Mouse (Mus musculus) C2C12 (cell line): Measurements from ENCODE around the gene Xkr7.

Experiments
- CEBPB ChIP-seq: IDR thresholded peaks from one replicate; pipeline ENCODE4 v1.6.1; 2011; ENCODE audit warnings: low read depth, mild to moderate bottlenecking, control low read depth, moderate library complexity
- CTCF ChIP-seq: IDR thresholded peaks from one replicate; pipeline ENCODE4 v1.5.1; 2011; ENCODE audit not compliant: control insufficient read depth, insufficient read depth, insufficient read length
- MAX ChIP-seq: IDR thresholded peaks from one replicate; pipeline ENCODE4 v1.6.1; 2011; ENCODE audit warnings: mild to moderate bottlenecking, control low read depth
- MYOD1 ChIP-seq: IDR thresholded peaks from one replicate; pipeline ENCODE4 v1.6.1; 2011; ENCODE audit warnings: low read depth; ENCODE audit not compliant: control insufficient read depth, insufficient read length
- MYOG ChIP-seq: IDR thresholded peaks from one replicate; pipeline ENCODE4 v1.6.1; 2011; ENCODE audit not compliant: control insufficient read depth, insufficient read length; ENCODE audit errors: extremely low read depth
- USF1 ChIP-seq: IDR thresholded peaks from one replicate; pipeline ENCODE4 v1.6.1; 2011; ENCODE audit warnings: low read depth, mild to moderate bottlenecking, control low read depth, moderate library complexity

GRCm38 (mm10) chr2:153070762-153071490 is 39.3 kb downstream of the Xkr7 start:
- TF ChIP-seq CTCF = no peak
- TF ChIP-seq USF1 = no peak
- TF ChIP-seq MYOG = no peak
- TF ChIP-seq MYOD1 = no peak
- no peak for TF ChIP-seq MAX
- TF ChIP-seq CEBPB = no peak
